Mouse (Mus musculus): Measurements from ENCODE around the gene Zfp467. TPM values are rescaled to one million over a fixed set of nuclear protein-coding genes. Genes with fewer than 3 reads are reported as not detected.

Gene Zfp467
- polyA plus RNA-seq, 1 experiment from 2014 or later, result 30.8 TPM

- no peak for ATAC-seq (ENCODE audit: insufficient number of reproducible peaks, insufficient read depth, low FRiP score, low read depth)
- Histone ChIP-seq H3K36me3 (ENCODE audit: control insufficient read depth, insufficient read depth, low read length) (no peaks in the 10 kb centered on the region), H3K4me3 (ENCODE audit: low read depth, low read length) (no peak overlapping the region), H3K9me3 (ENCODE audit: control insufficient read depth, low read depth, low read length) (no peaks in the 10 kb centered on the region), H3K9ac (replicated peaks; ENCODE audit: low read depth, low read length) (no peak overlapping the region), H3K27ac (ENCODE audit: low read length) (no peak overlapping the region), H3K4me2 (replicated peaks; ENCODE audit: low read depth, low read length) (no peak overlapping the region), H3K4me1 (ENCODE audit: control insufficient read depth, insufficient read depth, low read length) (peaks cover 12% of the 10 kb centered on the region), H3K27me3 (ENCODE audit: control insufficient read depth, insufficient read depth, low read length) (no peaks in the 10 kb centered on the region)
These were observed 51.8 kb downstream of the Zfp467 start for GRCm38 (mm10) chr6:48393811-48394210.

- 53% methylated on average over 3 of the region's 3 CpGs for WGBS
- Histone ChIP-seq H3K9me3 (ENCODE audit: control insufficient read depth, low read depth, low read length) (no peaks in the 10 kb centered on the region), H3K4me2 (replicated peaks; ENCODE audit: low read depth, low read length) (no peak overlapping the region), H3K4me1 (ENCODE audit: control insufficient read depth, insufficient read depth, low read length) (no peaks in the 10 kb centered on the region), H3K9ac (replicated peaks; ENCODE audit: low read depth, low read length) (no peak overlapping the region), H3K27ac (ENCODE audit: low read length) (no peak overlapping the region), H3K27me3 (ENCODE audit: control insufficient read depth, insufficient read depth, low read length) (no peaks in the 10 kb centered on the region), H3K36me3 (ENCODE audit: control insufficient read depth, insufficient read depth, low read length) (no peaks in the 10 kb centered on the region), H3K4me3 (ENCODE audit: low read depth, low read length) (no peak overlapping the region)
- ATAC-seq (ENCODE audit: insufficient number of reproducible peaks, insufficient read depth, low FRiP score, low read depth), result no peak
These were observed 57.4 kb downstream of the Zfp467 start for GRCm38 (mm10) chr6:48388221-48388620.

Small RNAs within 50 kb of the gene (microRNA-seq; reads per million reads assigned to microRNA genes)
- gene Gm24325, result not detected

Other genes starting within 250 kb of the Zfp467 start
- 20.1 and 21.7 TPM in 2 replicates for gene Krba1, start 50.2 kb downstream of the Zfp467 start, polyA plus RNA-seq (2014; fragmentation: Nextera tagmentation; extraction: Ambion mirVana)
- gene Sspo, start 2.4 kb upstream of the Zfp467 start, polyA plus RNA-seq (2014; fragmentation: Nextera tagmentation; extraction: Ambion mirVana), result 0.20 and 0.41 TPM in 2 replicates
- 25.7 and 27.5 TPM in 2 replicates for gene Atp6v0e2, start 91.8 kb upstream of the Zfp467 start, polyA plus RNA-seq (2014; fragmentation: Nextera tagmentation; extraction: Ambion mirVana)
- 4.6 and 7.7 TPM in 2 replicates for gene Lrrc61, start 109.0 kb upstream of the Zfp467 start, polyA plus RNA-seq (2014; fragmentation: Nextera tagmentation; extraction: Ambion mirVana)
- 88.6 and 91.1 TPM in 2 replicates for gene Rarres2, start 127.0 kb upstream of the Zfp467 start, polyA plus RNA-seq (2014; fragmentation: Nextera tagmentation; extraction: Ambion mirVana)
- gene Gm45021, start 143.8 kb upstream of the Zfp467 start, polyA plus RNA-seq (2014; fragmentation: Nextera tagmentation; extraction: Ambion mirVana), result not detected in 2 replicates
- gene Repin1, start 148.1 kb upstream of the Zfp467 start, polyA plus RNA-seq (2014; fragmentation: Nextera tagmentation; extraction: Ambion mirVana), result 27.1 and 27.5 TPM in 2 replicates
- gene Gm44965, start 148.1 kb upstream of the Zfp467 start, polyA plus RNA-seq (2014; fragmentation: Nextera tagmentation; extraction: Ambion mirVana), result not detected in 2 replicates
- 6.9 and 7.0 TPM in 2 replicates for gene Zfp775, start 156.2 kb upstream of the Zfp467 start, polyA plus RNA-seq (2014; fragmentation: Nextera tagmentation; extraction: Ambion mirVana)
- gene AI854703, start 180.9 kb upstream of the Zfp467 start, polyA plus RNA-seq (2014; fragmentation: Nextera tagmentation; extraction: Ambion mirVana), result 0.94 and 1.1 TPM in 2 replicates
- gene Gimap8, start 201.4 kb upstream of the Zfp467 start, polyA plus RNA-seq (2014; fragmentation: Nextera tagmentation; extraction: Ambion mirVana), result 0.43 and 0.56 TPM in 2 replicates
- 6.7 and 8.6 TPM in 2 replicates for gene Gimap9, start 230.3 kb upstream of the Zfp467 start, polyA plus RNA-seq (2014; fragmentation: Nextera tagmentation; extraction: Ambion mirVana)
- 17.4 and 17.5 TPM in 2 replicates for gene Gimap4, start 238.7 kb upstream of the Zfp467 start, polyA plus RNA-seq (2014; fragmentation: Nextera tagmentation; extraction: Ambion mirVana)